Mouse (Mus musculus): ENCODE results near the gene Rras2. TPM values are rescaled to one million over a fixed set of nuclear protein-coding genes. Genes with fewer than 3 reads are reported as not detected.

Rras2 gene
- polyA plus RNA-seq, 1 experiment from 2014 or later: 24.5 TPM

GRCm38 (mm10) chr7:114065407-114066185 is 52.0 kb downstream of the Rras2 start:
- Histone ChIP-seq H3K4me1 (replicated peaks; ENCODE audit: control insufficient read depth, insufficient read depth, low read length) (peaks cover 2% of the 10 kb centered on the region; the same call in 1 of the 2 replicates), H3K4me3 (ENCODE audit: low read depth, low read length) (no peak overlapping the region), H3K27me3 (replicated peaks; ENCODE audit: control insufficient read depth, insufficient read depth, low read length) (no peaks in the 10 kb centered on the region), H3K9me3 (ENCODE audit: control insufficient read depth) (no peaks in the 10 kb centered on the region), H3K9ac (ENCODE audit: low read depth, low read length) (no peak overlapping the region), H3K36me3 (ENCODE audit: control insufficient read depth, insufficient read depth) (no peaks in the 10 kb centered on the region), H3K4me2 (replicated peaks; ENCODE audit: low read depth) (no peak overlapping the region), H3K27ac (ENCODE audit: low read depth, low read length) (no peak overlapping the region)
- no peak for ATAC-seq
- TF ChIP-seq CTCF (IDR thresholded peaks at IDR 0.05; ENCODE audit: low read depth): no peak
- 50% methylated on average over 11 of the region's 11 CpGs for WGBS

GRCm38 (mm10) chr7:114063966-114064365 is 53.6 kb downstream of the Rras2 start:
- no peak for TF ChIP-seq CTCF (IDR thresholded peaks at IDR 0.05; ENCODE audit: low read depth)
- Histone ChIP-seq H3K4me3 (ENCODE audit: low read depth, low read length) (no peak overlapping the region), H3K4me1 (replicated peaks; ENCODE audit: control insufficient read depth, insufficient read depth, low read length) (peaks cover 2% of the 10 kb centered on the region; the same call in 1 of the 2 replicates), H3K27me3 (replicated peaks; ENCODE audit: control insufficient read depth, insufficient read depth, low read length) (no peaks in the 10 kb centered on the region), H3K36me3 (ENCODE audit: control insufficient read depth, insufficient read depth) (no peaks in the 10 kb centered on the region), H3K4me2 (replicated peaks; ENCODE audit: low read depth) (no peak overlapping the region), H3K27ac (ENCODE audit: low read depth, low read length) (no peak overlapping the region), H3K9me3 (ENCODE audit: control insufficient read depth) (no peaks in the 10 kb centered on the region), H3K9ac (ENCODE audit: low read depth, low read length) (no peak overlapping the region)
- ATAC-seq: no peak
- 66% methylated on average over 6 of the region's 6 CpGs for WGBS

DNA sequence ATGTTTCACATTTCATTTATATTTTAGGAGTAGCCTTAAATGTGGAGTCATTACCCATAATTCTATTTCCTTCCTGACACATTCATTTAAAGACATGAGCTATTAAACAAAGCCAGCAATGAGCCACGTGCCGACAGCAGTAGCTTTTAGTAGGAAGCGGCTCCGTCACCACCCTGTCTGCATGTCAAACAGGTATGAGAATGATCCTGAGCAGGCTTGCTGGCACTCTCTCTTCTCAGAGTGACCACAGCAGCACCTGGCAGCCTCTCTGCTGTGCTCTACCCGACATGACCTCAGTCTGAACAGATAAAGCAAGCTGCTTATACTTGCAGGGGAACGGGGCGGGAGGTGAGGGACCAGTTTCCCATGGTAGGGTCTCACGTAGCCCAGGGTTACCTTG is 54.0 kb downstream of the Rras2 start:
- Histone ChIP-seq H3K4me1 (replicated peaks; ENCODE audit: control insufficient read depth, insufficient read depth, low read length) (peaks cover 2% of the 10 kb centered on the region; the same call in 1 of the 2 replicates), H3K4me2 (replicated peaks; ENCODE audit: low read depth) (no peak overlapping the region), H3K9me3 (ENCODE audit: control insufficient read depth) (no peaks in the 10 kb centered on the region), H3K27me3 (replicated peaks; ENCODE audit: control insufficient read depth, insufficient read depth, low read length) (no peaks in the 10 kb centered on the region), H3K9ac (ENCODE audit: low read depth, low read length) (no peak overlapping the region), H3K27ac (ENCODE audit: low read depth, low read length) (no peak overlapping the region), H3K4me3 (ENCODE audit: low read depth, low read length) (no peak overlapping the region), H3K36me3 (ENCODE audit: control insufficient read depth, insufficient read depth) (no peaks in the 10 kb centered on the region)
- no peak for ATAC-seq
- WGBS: 47% methylated on average over 8 of the region's 8 CpGs
- no peak for TF ChIP-seq CTCF (IDR thresholded peaks at IDR 0.05; ENCODE audit: low read depth)

- TF ChIP-seq CTCF (IDR thresholded peaks at IDR 0.05; ENCODE audit: low read depth): no peak
- no peak overlapping the region for H3K4me3 ChIP-seq (ENCODE audit: low read depth, low read length)
- H3K4me1 ChIP-seq (replicated peaks; ENCODE audit: control insufficient read depth, insufficient read depth, low read length): peaks cover 2% of the 10 kb centered on the region; the same call in 1 of the 2 replicates
- H3K4me2 ChIP-seq (replicated peaks; ENCODE audit: low read depth): no peak overlapping the region
- no peaks in the 10 kb centered on the region for H3K9me3 ChIP-seq (ENCODE audit: control insufficient read depth)
- no peaks in the 10 kb centered on the region for H3K27me3 ChIP-seq (replicated peaks; ENCODE audit: control insufficient read depth, insufficient read depth, low read length)
- no peak overlapping the region for H3K27ac ChIP-seq (ENCODE audit: low read depth, low read length)
- 65% methylated on average over 1 of the region's 1 CpGs for WGBS
- no peak for ATAC-seq
- no peak overlapping the region for H3K9ac ChIP-seq (ENCODE audit: low read depth, low read length)
- no peaks in the 10 kb centered on the region; the same call in 1 of the 2 replicates for H3K36me3 ChIP-seq (ENCODE audit: control insufficient read depth, insufficient read depth)
Observed at GRCm38 (mm10) chr7:114062451-114062850, 55.1 kb downstream of the Rras2 start.

DNA sequence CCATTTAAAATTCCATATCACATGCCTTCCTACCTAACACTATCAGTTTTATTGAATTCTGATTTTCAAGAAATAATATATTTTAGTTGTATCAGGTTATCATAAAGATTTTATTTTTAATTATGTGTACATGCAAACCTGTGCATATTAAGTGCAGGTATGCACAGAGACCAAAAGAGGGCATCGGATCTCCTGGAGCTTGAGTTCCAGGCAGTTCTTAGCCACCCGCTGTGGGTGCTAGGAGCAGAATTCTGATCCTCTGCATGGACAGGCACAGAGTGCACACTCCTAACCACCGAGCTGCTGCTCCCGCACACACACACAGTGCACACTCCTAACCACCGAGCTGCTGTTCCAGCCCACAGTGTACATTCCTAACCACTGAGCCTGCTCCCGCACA is 57.1 kb downstream of the Rras2 start:
- Histone ChIP-seq H3K9ac (ENCODE audit: low read depth, low read length) (no peak overlapping the region), H3K27me3 (replicated peaks; ENCODE audit: control insufficient read depth, insufficient read depth, low read length) (no peaks in the 10 kb centered on the region), H3K4me1 (replicated peaks; ENCODE audit: control insufficient read depth, insufficient read depth, low read length) (no peaks in the 10 kb centered on the region), H3K4me2 (replicated peaks; ENCODE audit: low read depth) (no peak overlapping the region), H3K27ac (ENCODE audit: low read depth, low read length) (no peak overlapping the region), H3K9me3 (ENCODE audit: control insufficient read depth) (no peaks in the 10 kb centered on the region), H3K36me3 (ENCODE audit: control insufficient read depth, insufficient read depth) (no peaks in the 10 kb centered on the region; the same call in 1 of the 2 replicates), H3K4me3 (ENCODE audit: low read depth, low read length) (no peak overlapping the region)
- ATAC-seq: no peak
- WGBS: 90% methylated on average over 6 of the region's 6 CpGs
- TF ChIP-seq CTCF (IDR thresholded peaks at IDR 0.05; ENCODE audit: low read depth): 0 out of 2 replicates have a peak, but pooled peaks have one; percentile 9

DNA sequence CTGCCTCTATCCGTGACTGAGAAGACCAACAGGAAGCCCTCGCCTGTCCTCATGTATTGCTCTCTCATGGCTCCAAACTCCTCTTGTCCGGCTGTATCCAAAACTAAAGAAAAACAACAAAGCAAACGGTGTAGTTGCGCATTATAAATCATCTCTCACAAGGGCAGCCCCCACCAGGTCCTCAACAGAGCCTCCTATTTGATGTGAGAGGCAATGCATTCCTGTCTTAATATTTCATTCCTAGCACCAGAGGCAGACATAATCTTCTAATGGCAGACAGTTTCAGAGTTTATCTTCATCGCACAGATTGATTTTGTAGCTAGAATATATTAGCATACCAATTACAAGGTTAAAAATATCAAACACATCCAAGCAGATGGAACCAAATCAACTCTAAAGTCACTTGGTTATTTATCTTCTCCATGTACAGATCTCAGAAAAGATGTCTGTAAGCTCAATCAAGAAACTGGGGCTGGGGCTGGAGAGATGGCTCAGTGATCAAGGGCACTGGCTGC is 58.6 kb downstream of the Rras2 start:
- TF ChIP-seq CTCF (IDR thresholded peaks at IDR 0.05; ENCODE audit: low read depth): no peak
- Histone ChIP-seq H3K27me3 (replicated peaks; ENCODE audit: control insufficient read depth, insufficient read depth, low read length) (no peaks in the 10 kb centered on the region), H3K27ac (ENCODE audit: low read depth, low read length) (no peak overlapping the region), H3K4me1 (replicated peaks; ENCODE audit: control insufficient read depth, insufficient read depth, low read length) (no peaks in the 10 kb centered on the region), H3K9ac (ENCODE audit: low read depth, low read length) (no peak overlapping the region), H3K9me3 (ENCODE audit: control insufficient read depth) (no peaks in the 10 kb centered on the region), H3K4me2 (replicated peaks; ENCODE audit: low read depth) (no peak overlapping the region), H3K4me3 (ENCODE audit: low read depth, low read length) (no peak overlapping the region), H3K36me3 (ENCODE audit: control insufficient read depth, insufficient read depth) (no peaks in the 10 kb centered on the region; the same call in 1 of the 2 replicates)
- ATAC-seq: no peak
- WGBS: 84% methylated on average over 6 of the region's 6 CpGs
